Mouse (Mus musculus): Measurements from ENCODE around the gene Snx1.

The Snx1 gene

GRCm38 (mm10) chr9:66127193-66127546 lies 783 bp upstream of the Snx1 start:
- DNase-seq (ENCODE audit: low read depth, low spot score), result no peak

- DNase-seq (ENCODE audit: low read depth, low spot score), result peak; percentile 53
Observed at GRCm38 (mm10) chr9:66125543-66126455, 588 bp downstream of the Snx1 start.

- DNase-seq (ENCODE audit: low read depth, low spot score), result peak; percentile 97
Observed at GRCm38 (mm10) chr9:66124681-66125542, 1.5 kb downstream of the Snx1 start.

GRCm38 (mm10) chr9:66124111-66124531 lies 2.3 kb downstream of the Snx1 start:
- DNase-seq (ENCODE audit: low read depth, low spot score), result peak; percentile 66

- DNase-seq (ENCODE audit: low read depth, low spot score), result peak; percentile 39
Observed at GRCm38 (mm10) chr9:66123648-66124047, 2.7 kb downstream of the Snx1 start.

GRCm38 (mm10) chr9:66121421-66121820 lies 5.0 kb downstream of the Snx1 start:
- DNase-seq (ENCODE audit: low read depth, low spot score), result no peak

GRCm38 (mm10) chr9:66120945-66121344 lies 5.4 kb downstream of the Snx1 start:
- no peak for DNase-seq (ENCODE audit: low read depth, low spot score)

GRCm38 (mm10) chr9:66120106-66120505 lies 6.3 kb downstream of the Snx1 start:
- DNase-seq (ENCODE audit: low read depth, low spot score), result no peak

GRCm38 (mm10) chr9:66119498-66119897 lies 6.9 kb downstream of the Snx1 start:
- DNase-seq (ENCODE audit: low read depth, low spot score), result no peak

- DNase-seq (ENCODE audit: low read depth, low spot score), result peak; percentile 75
Observed at GRCm38 (mm10) chr9:66116890-66117289, 9.5 kb downstream of the Snx1 start.

- no peak for DNase-seq (ENCODE audit: low read depth, low spot score)
Observed at GRCm38 (mm10) chr9:66114341-66114740, 12.0 kb downstream of the Snx1 start.

GRCm38 (mm10) chr9:66110611-66111379 lies 15.6 kb downstream of the Snx1 start:
- DNase-seq (ENCODE audit: low read depth, low spot score), result no peak

- DNase-seq (ENCODE audit: low read depth, low spot score), result no peak
Observed at GRCm38 (mm10) chr9:66110126-66110525, 16.3 kb downstream of the Snx1 start.

- no peak for DNase-seq (ENCODE audit: low read depth, low spot score)
Observed at GRCm38 (mm10) chr9:66109574-66109973, 16.8 kb downstream of the Snx1 start.

- no peak for DNase-seq (ENCODE audit: low read depth, low spot score)
Observed at GRCm38 (mm10) chr9:66105168-66105567, 21.2 kb downstream of the Snx1 start.

- DNase-seq (ENCODE audit: low read depth, low spot score), result no peak
Observed at GRCm38 (mm10) chr9:66104601-66105000, 21.8 kb downstream of the Snx1 start.

- no peak for DNase-seq (ENCODE audit: low read depth, low spot score)
Observed at GRCm38 (mm10) chr9:66102668-66103067, 23.7 kb downstream of the Snx1 start.

GRCm38 (mm10) chr9:66101577-66101976 lies 24.8 kb downstream of the Snx1 start:
- no peak for DNase-seq (ENCODE audit: low read depth, low spot score)

GRCm38 (mm10) chr9:66092664-66093063 lies 33.7 kb downstream of the Snx1 start:
- DNase-seq (ENCODE audit: low read depth, low spot score), result no peak

- DNase-seq (ENCODE audit: low read depth, low spot score), result no peak
Observed at GRCm38 (mm10) chr9:66091327-66092231, 34.8 kb downstream of the Snx1 start.

Data from 3T3-L1 (cell line).